Mouse (Mus musculus): ENCODE measurements around the gene Mpp3. TPM values are rescaled to one million over a fixed set of nuclear protein-coding genes. Genes with fewer than 3 reads are reported as not detected.
"Not testable (repeated sequence)": the region's sequence is repeated elsewhere in the genome, so short reads cannot be mapped to it uniquely, and the experiment has no call there.

Gene Mpp3
- polyA plus RNA-seq, 1 experiment from 2014 or later = 4.9 TPM

DNA sequence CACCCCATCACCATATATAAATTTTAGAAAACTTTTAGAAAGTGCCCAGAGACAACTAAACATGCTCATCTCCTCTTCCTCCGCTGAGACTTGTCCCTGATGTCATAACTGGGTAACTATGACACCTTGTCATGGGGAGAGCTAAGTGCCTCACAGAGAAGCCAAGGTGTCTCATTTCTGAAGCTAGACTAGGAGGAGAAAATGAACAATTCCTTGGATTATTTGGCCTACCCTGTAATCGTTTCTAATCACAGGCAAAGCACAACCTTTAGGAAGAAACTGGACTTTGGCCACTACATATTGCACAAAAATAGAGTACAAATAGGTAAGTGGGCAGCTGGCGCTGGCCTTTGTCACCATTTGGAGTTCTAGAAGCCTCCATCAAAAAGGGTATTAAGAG is 41.3 kb downstream of the Mpp3 start, which contains the start of gene Dusp3:
Gene Dusp3, minus strand, starts transcription at position 101 of the 400 bp plus-strand sequence.
- no peak for TF ChIP-seq CTCF (IDR thresholded peaks at IDR 0.05; ENCODE audit: low read depth)
- DNase-seq (no peak), ATAC-seq (ENCODE audit: insufficient read depth) (no peak)
- no peaks in the 10 kb centered on the region for H3K27me3 ChIP-seq (ENCODE audit: insufficient read depth, low read length)
- WGBS = 79% methylated on average over 3 of the region's 3 CpGs
- no peak within 1 kb of the TSS for H3K27ac ChIP-seq (ENCODE audit: low read depth)
- H3K9ac ChIP-seq = no peak within 1 kb of the TSS
- H3K4me3 ChIP-seq (ENCODE audit: low read depth, low read length) = no peak within 1 kb of the TSS
- no peaks in the 10 kb centered on the region for H3K4me1 ChIP-seq (ENCODE audit: insufficient read depth)
- H3K36me3 ChIP-seq (ENCODE audit: insufficient read depth) = no peaks in the 10 kb centered on the region
- no peaks in the 10 kb centered on the region for H3K9me3 ChIP-seq (ENCODE audit: low read depth, low read length)
- H3K4me2 ChIP-seq = peak within 1 kb of the TSS; percentile 35; the same call in 1 of the 2 replicates

DNA sequence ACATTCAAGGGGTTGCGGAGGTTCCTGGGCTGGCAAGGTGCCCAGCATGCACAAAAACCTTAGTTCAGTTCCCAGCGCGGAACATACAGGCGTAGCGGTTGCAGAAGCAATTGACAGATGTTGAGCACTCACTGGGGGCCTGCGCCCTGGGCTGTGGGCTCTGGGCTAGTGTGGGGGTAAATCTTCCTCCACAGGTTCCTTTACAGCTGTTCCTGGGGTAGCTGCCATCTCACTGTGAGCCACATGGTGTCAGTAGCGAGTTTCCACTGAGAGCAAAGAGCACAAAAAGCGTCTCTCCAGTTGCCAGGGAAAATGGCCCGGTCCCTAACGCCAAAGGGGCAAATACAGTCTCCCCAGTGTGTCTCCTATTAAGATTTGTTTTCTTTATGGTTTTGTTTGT is 42.3 kb downstream of the Mpp3 start:
- Histone ChIP-seq H3K4me3 (ENCODE audit: low read depth, low read length) (no peak overlapping the region), H3K4me1 (ENCODE audit: insufficient read depth) (no peaks in the 10 kb centered on the region), H3K4me2 (peak overlapping the region; percentile 35; the same call in 1 of the 2 replicates), H3K36me3 (ENCODE audit: insufficient read depth) (peaks cover 3% of the 10 kb centered on the region; the same call in 1 of the 2 replicates), H3K27me3 (ENCODE audit: insufficient read depth, low read length) (no peaks in the 10 kb centered on the region), H3K9ac (no peak overlapping the region), H3K27ac (ENCODE audit: low read depth) (no peak overlapping the region), H3K9me3 (ENCODE audit: low read depth, low read length) (no peaks in the 10 kb centered on the region)
- peak; percentile 60; the same call in 1 of the 2 replicates for ATAC-seq (ENCODE audit: insufficient read depth)
- WGBS = 2% methylated on average over 10 of the region's 10 CpGs
- DNase-seq = peak; percentile 96
- TF ChIP-seq CTCF (IDR thresholded peaks at IDR 0.05; ENCODE audit: low read depth) = peak; percentile 93

DNA sequence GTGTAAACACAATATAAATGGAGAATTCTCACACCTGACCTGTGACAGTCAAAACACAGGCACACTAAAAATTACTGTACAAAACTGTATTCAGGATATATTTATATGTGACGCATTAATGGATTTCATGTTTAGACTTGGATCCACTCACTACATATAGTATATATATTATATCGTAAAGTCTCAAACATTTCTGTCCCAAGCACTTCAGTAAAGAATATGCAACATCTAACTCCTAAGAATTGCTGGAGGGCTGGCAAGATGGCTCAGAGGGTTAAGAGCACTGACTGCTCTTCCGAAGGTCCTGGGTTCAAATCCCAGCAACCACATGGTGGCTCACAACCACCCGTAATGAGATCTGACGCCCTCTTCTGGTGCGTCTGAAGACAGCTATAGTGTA is 42.8 kb downstream of the Mpp3 start:
- not testable (repeated sequence) for H3K36me3 ChIP-seq (ENCODE audit: insufficient read depth); H3K27ac ChIP-seq (ENCODE audit: low read depth); H3K4me1 ChIP-seq (ENCODE audit: insufficient read depth); H3K4me2 ChIP-seq; H3K9ac ChIP-seq; ATAC-seq (ENCODE audit: insufficient read depth); H3K4me3 ChIP-seq (ENCODE audit: low read depth, low read length); H3K9me3 ChIP-seq (ENCODE audit: low read depth, low read length); H3K27me3 ChIP-seq (ENCODE audit: insufficient read depth, low read length); DNase-seq
- WGBS = 43% methylated on average over 6 of the region's 6 CpGs

DNA sequence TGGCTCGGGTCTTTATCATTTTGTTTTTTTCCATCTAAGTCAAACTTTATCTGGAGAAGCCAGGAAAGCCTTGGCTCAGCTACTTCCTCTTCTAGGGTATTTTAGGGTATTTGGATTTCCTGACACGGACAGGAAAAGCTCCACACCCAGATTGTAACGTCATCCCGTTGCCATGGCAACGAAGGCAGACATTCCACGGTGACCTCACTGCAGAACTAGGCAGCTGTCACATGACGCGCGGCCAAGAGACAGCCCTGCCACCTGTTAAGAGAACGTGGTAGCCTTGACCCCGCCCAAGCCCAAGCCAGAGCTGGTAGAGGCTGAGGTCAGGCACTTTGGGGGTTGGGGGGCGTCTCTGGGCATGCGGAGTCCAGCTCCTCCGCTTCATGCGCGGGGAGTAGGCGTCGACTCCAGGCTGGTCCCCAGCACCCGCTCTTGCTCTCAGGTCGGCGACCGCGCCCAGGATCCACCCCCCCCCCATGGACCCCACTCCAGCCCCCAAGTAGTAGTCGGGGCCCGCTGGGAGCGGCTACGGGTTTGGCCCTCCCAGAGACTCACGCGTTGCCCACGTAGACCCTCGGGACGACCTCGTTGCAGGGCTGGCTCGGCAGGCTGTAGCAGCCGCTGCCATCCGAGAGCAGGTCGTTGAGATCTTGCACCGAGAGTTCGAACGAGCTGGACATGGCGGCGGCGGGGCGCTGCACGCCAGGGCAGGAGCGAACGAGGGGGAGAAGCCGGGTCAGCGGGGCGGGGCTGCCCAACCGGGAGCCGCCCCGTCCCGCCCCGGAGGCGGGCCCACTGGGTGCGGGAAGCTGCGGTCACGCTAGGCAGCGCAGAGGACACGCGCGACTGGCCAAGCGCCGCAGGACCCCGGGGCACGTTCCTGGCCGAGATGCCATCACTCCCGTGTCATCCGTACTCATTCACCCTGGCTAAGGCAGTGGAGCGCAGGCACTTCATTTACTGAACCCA is 43.9 kb downstream of the Mpp3 start, which contains the start of gene Cfap97d1:
Gene Cfap97d1, plus strand, starts transcription at position 226 of the 972 bp plus-strand sequence.
- H3K4me2 ChIP-seq = peak within 1 kb of the TSS; percentile 100
- no peaks in the 10 kb centered on the region for H3K4me1 ChIP-seq (ENCODE audit: insufficient read depth)
- no peak for TF ChIP-seq CTCF (IDR thresholded peaks at IDR 0.05; ENCODE audit: low read depth)
- peak within 1 kb of the TSS; percentile 82 for H3K27ac ChIP-seq (ENCODE audit: low read depth)
- DNase-seq = peak; percentile 98
- peak; percentile 81 for ATAC-seq (ENCODE audit: insufficient read depth)
- peak within 1 kb of the TSS; percentile 62 for H3K4me3 ChIP-seq (ENCODE audit: low read depth, low read length)
- peak within 1 kb of the TSS; percentile 59 for H3K9ac ChIP-seq
- no peaks in the 10 kb centered on the region for H3K9me3 ChIP-seq (ENCODE audit: low read depth, low read length)
- WGBS = under 1% methylated on average over 70 of the region's 71 CpGs
- H3K36me3 ChIP-seq (ENCODE audit: insufficient read depth) = peaks cover 8% of the 10 kb centered on the region; the same call in 1 of the 2 replicates
- H3K27me3 ChIP-seq (ENCODE audit: insufficient read depth, low read length) = no peaks in the 10 kb centered on the region

DNA sequence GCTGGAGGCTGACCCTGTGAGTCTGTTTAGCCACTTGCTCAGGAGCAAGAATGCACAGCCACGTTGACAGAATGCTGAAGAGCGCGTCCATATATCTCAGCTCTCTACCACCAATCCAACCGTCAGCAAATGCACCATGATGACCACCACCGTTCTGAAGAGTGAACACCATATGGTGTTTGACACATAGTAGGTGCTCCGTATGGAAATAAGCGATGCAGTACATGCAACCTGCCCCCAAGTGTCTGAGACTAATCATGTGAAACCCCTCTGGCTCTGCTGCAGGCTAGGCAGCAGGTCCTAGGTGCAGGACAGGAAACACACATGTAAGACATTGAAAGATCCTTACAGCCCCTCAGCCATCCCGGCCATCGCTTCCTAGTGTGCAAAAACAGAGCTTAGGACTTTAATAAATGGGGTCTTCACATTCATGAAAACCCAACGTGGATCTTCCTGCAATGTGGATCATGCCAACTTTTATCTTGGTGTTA is 44.8 kb downstream of the Mpp3 start:
- Histone ChIP-seq H3K27ac (ENCODE audit: low read depth) (0 out of 2 replicates have a peak overlapping the region, but pooled peaks have one; percentile 6), H3K27me3 (ENCODE audit: insufficient read depth, low read length) (no peaks in the 10 kb centered on the region), H3K4me1 (ENCODE audit: insufficient read depth) (no peaks in the 10 kb centered on the region), H3K9ac (no peak overlapping the region), H3K36me3 (ENCODE audit: insufficient read depth) (peaks cover 8% of the 10 kb centered on the region; the same call in 1 of the 2 replicates), H3K4me3 (ENCODE audit: low read depth, low read length) (0 out of 2 replicates have a peak overlapping the region, but pooled peaks have one; percentile 62), H3K4me2 (peak overlapping the region; percentile 100), H3K9me3 (ENCODE audit: low read depth, low read length) (no peaks in the 10 kb centered on the region)
- TF ChIP-seq CTCF (IDR thresholded peaks at IDR 0.05; ENCODE audit: low read depth) = no peak
- WGBS = 56% methylated on average over 10 of the region's 10 CpGs
- DNase-seq (peak; percentile 10), ATAC-seq (ENCODE audit: insufficient read depth) (no peak)

DNA sequence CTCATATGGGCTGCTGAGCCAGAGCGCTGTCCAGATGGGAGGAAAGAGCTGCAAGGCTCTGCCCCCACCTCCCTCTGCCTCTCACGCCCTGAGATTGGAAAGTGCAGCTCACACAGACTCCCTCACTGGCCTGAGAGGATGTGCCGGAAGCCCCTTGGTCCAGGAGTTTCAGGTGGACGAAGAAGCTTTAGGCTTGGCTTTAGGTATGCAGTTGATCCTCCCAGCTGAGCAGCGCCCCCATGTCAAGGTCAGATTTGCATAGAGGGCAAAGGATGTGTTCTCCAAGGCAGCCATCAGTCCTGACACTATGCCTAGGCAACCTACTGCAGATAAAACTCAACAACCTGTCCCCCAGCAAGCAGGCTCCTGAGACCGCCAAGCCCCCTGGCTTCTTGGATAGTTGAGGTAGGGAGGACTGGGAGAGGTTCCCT is 45.3 kb downstream of the Mpp3 start:
- H3K36me3 ChIP-seq (ENCODE audit: insufficient read depth) = peaks cover 8% of the 10 kb centered on the region; the same call in 1 of the 2 replicates
- no peaks in the 10 kb centered on the region for H3K4me1 ChIP-seq (ENCODE audit: insufficient read depth)
- no peak overlapping the region for H3K4me3 ChIP-seq (ENCODE audit: low read depth, low read length)
- ATAC-seq (ENCODE audit: insufficient read depth) = no peak
- H3K27ac ChIP-seq (ENCODE audit: low read depth) = 0 out of 2 replicates have a peak overlapping the region, but pooled peaks have one; percentile 6
- peak; percentile 15 for DNase-seq
- H3K9me3 ChIP-seq (ENCODE audit: low read depth, low read length) = no peaks in the 10 kb centered on the region
- no peaks in the 10 kb centered on the region for H3K27me3 ChIP-seq (ENCODE audit: insufficient read depth, low read length)
- H3K9ac ChIP-seq = no peak overlapping the region
- 42% methylated on average over 6 of the region's 6 CpGs for WGBS
- peak overlapping the region; percentile 100 for H3K4me2 ChIP-seq
- no peak for TF ChIP-seq CTCF (IDR thresholded peaks at IDR 0.05; ENCODE audit: low read depth)

DNA sequence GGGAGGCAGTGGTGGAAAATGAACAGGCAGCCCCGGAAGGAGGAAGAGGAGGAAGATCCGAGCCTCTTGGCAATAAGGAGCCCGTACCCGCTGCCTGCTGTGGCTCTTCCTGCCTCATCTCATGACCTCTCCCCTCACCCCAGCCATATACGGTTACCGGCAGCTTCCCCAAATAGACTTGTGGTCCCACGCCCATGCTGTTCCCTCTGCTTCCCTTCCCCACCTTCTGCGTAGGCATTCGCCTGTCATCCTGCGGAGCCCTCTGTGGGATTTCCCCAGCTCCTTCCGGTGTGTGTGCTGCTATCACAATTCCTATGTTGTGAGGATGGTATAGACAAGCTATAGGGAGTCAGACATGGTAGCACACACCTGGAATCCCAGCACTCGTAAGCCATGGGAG is 46.4 kb downstream of the Mpp3 start:
- DNase-seq (peak; percentile 17), ATAC-seq (ENCODE audit: insufficient read depth) (no peak)
- Histone ChIP-seq H3K4me2 (no peak overlapping the region), H3K27me3 (ENCODE audit: insufficient read depth, low read length) (no peaks in the 10 kb centered on the region), H3K27ac (ENCODE audit: low read depth) (no peak overlapping the region), H3K4me1 (ENCODE audit: insufficient read depth) (no peaks in the 10 kb centered on the region), H3K36me3 (ENCODE audit: insufficient read depth) (peaks cover 8% of the 10 kb centered on the region; the same call in 1 of the 2 replicates), H3K4me3 (ENCODE audit: low read depth, low read length) (no peak overlapping the region), H3K9ac (no peak overlapping the region), H3K9me3 (ENCODE audit: low read depth, low read length) (no peaks in the 10 kb centered on the region)
- WGBS = 69% methylated on average over 12 of the region's 12 CpGs
- TF ChIP-seq CTCF (IDR thresholded peaks at IDR 0.05; ENCODE audit: low read depth) = no peak
